Mouse (Mus musculus): ENCODE data around the gene Prickle3. TPM values are rescaled to one million over a fixed set of nuclear protein-coding genes. Genes with fewer than 3 reads are reported as not detected.
"Not testable (repeated sequence)": the region's sequence is repeated elsewhere in the genome, so short reads cannot be mapped to it uniquely, and the experiment has no call there.

Gene Prickle3
- total RNA-seq, 2 experiments from 2014 or later = 10.3 to 18.7 TPM

- intact Hi-C loops (cut with DNase I; ENCODE audit: low total_unique reads) = not testable (repeated sequence)
Observed at GRCm38 (mm10) chrX:7716058-7716457, 59.0 kb downstream of the Prickle3 start.

More at GRCm38 (mm10) chrX:7716058-7716457, 59.0 kb downstream of the Prickle3 start:
- not testable (repeated sequence) for DNase-seq

Other genes with a start within 250 kb of the Prickle3 start
- under 1 TPM in 1 of 2 experiments, not detected in 1; 0.16 TPM for gene Foxp3, start 83.6 kb upstream of the Prickle3 start, total RNA-seq (2021)
- 1 to 10 TPM; 1.0 to 2.5 TPM for gene Ppp1r3f, start 83.0 kb upstream of the Prickle3 start, total RNA-seq (2021)
- gene Ccdc22, start 51.7 kb upstream of the Prickle3 start, total RNA-seq (2021) = 10 to 100 TPM; 10.2 to 10.9 TPM
- gene Cacna1f, start 50.2 kb upstream of the Prickle3 start, total RNA-seq (2021) = not detected
- 1 to 10 TPM in 1 of 2 experiments, under 1 TPM in 1; 0.86 to 1.4 TPM for gene Syp, start 18.8 kb upstream of the Prickle3 start, total RNA-seq (2021)
- 10 to 100 TPM; 40.3 to 50.8 TPM for gene Plp2, start 14.1 kb downstream of the Prickle3 start, total RNA-seq (2021)
- 1 to 10 TPM; 4.4 to 6.4 TPM for gene Magix, start 24.0 kb downstream of the Prickle3 start, total RNA-seq (2021)
- 10 to 100 TPM; 15.9 to 16.4 TPM for gene Gpkow, start 39.9 kb downstream of the Prickle3 start, total RNA-seq (2021)
- 10 to 100 TPM; 20.4 to 22.8 TPM for gene Wdr45, start 57.1 kb downstream of the Prickle3 start, total RNA-seq (2021)
- not detected for gene Gm45208, start 65.0 kb downstream of the Prickle3 start, total RNA-seq (2021)
- 1 to 10 TPM; 6.1 to 9.0 TPM for gene Praf2, start 71.2 kb downstream of the Prickle3 start, total RNA-seq (2021)
- gene Ccdc120, start 93.6 kb downstream of the Prickle3 start, total RNA-seq (2021) = 1 to 10 TPM in 1 of 2 experiments, under 1 TPM in 1; 0.86 to 1.8 TPM
- gene Tfe3, start 105.3 kb downstream of the Prickle3 start, total RNA-seq (2021) = 1 to 10 TPM; 8.8 to 9.7 TPM
- 10 to 100 TPM; 16.8 to 17.4 TPM for gene Gripap1, start 132.5 kb downstream of the Prickle3 start, total RNA-seq (2021)
- under 1 TPM; 0.66 to 0.68 TPM for gene Kcnd1, start 165.0 kb downstream of the Prickle3 start, total RNA-seq (2021)
- gene Otud5, start 184.1 kb downstream of the Prickle3 start, total RNA-seq (2021) = 10 to 100 TPM; 16.8 to 19.1 TPM
- 1 to 10 TPM; 1.1 to 1.2 TPM for gene Pim2, start 221.0 kb downstream of the Prickle3 start, total RNA-seq (2021)
- gene Slc35a2, start 226.8 kb downstream of the Prickle3 start, total RNA-seq (2021) = 10 to 100 TPM in 1 of 2 experiments, 1 to 10 TPM in 1; 8.7 to 10.2 TPM
- 10 to 100 TPM; 27.3 to 32.0 TPM for gene Pqbp1, start 242.0 kb downstream of the Prickle3 start, total RNA-seq (2021)
- gene Timm17b, start 242.1 kb downstream of the Prickle3 start, total RNA-seq (2021) = 10 to 100 TPM; 43.9 to 44.8 TPM

Data from gastrocnemius, postnatal 14 days (tissue).